9 mouse cellular contexts compared by ENCODE assay signal in the genomic region with DNA sequence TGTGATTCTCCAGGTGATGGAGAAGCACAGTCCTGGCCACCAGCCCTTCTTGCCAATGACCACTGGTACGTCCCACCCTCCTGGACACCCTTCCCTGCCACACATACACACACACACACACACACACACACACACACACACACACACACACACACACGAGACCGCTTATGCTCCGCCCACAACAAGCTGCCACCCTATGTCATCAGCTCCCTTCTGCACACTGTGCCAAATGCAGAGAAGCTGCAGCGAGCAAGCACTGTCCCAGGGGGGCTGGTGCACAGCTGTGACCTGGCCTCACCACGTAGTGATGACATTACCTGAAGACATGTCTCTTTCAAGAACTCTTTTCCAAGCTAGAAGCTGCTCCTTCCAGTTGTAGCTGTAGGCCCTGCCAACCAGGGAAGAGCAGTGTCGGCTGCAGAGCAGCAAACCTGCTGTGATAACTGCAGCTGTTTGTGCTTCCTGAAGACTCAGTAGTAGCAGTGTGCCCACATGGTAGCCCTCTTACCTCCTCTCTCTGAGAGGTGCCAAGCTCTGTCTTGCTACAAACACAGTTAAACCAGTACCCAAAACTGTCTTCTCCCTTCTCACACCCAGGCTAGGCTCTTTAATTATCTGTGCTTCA. TPM values are rescaled to one million over a fixed set of nuclear protein-coding genes. Genes with fewer than 3 reads are reported as not detected.
A peak's percentile ranks its signal among the peaks of the same experiment; 100 is the strongest.
DNase-seq lines count a peak whose midpoint lies in the region; ATAC-seq lines count a peak whose summit lies in the region.
"Had no signal": no experiment of that assay in that cellular context is flagged by ENCODE, and none has a peak within 500 bp of the region (broad histone marks: within the 10 kb centered on the region; RNA-seq: fewer than 3 reads in every experiment).

No protein-coding gene starts in this region.

- no peaks in the 10 kb centered on the region for H3K9me3 ChIP-seq in hindbrain, embryonic 11.5 days (ENCODE audit: control insufficient read depth, low read length)

- H3K36me3 ChIP-seq in hindbrain, embryonic 11.5 days (ENCODE audit: control insufficient read depth, insufficient read depth, low read length), result no peaks in the 10 kb centered on the region

- DNase-seq in frontal cortex, postnatal 14 days (ENCODE audit: low spot score in 2 of 2), result no peak
- DNase-seq in spleen, postnatal 36 days (ENCODE audit: low spot score in 2 of 2), result peak; percentile 23 to 25
- DNase-seq in spleen, postnatal 14 days (ENCODE audit: low spot score in 2 of 2), result no peak
- DNase-seq in hindbrain, embryonic 11.5 days (ENCODE audit: low spot score), result no peak
- peak; percentile 48 for DNase-seq in skeletal muscle tissue, adult 2 months (ENCODE audit: low read depth, low spot score)
- no peak for DNase-seq in embryo, embryonic 11 days
- DNase-seq in layer of hippocampus, postnatal 25 days (ENCODE audit: extremely low spot score in 1 of 2, low spot score in 1 of 2), result no peak

- no peak overlapping the region for H3K4me2 ChIP-seq in hindbrain, embryonic 11.5 days (replicated peaks; ENCODE audit: low read depth, low read length)
- H3K4me2 ChIP-seq: lung, embryonic 14.5 days had no signal

- H3K9ac ChIP-seq in hindbrain, embryonic 11.5 days (ENCODE audit: low read depth, low read length), result no peak overlapping the region
- H3K9ac ChIP-seq: lung, embryonic 14.5 days had no signal

- H3K27me3 ChIP-seq in hindbrain, embryonic 11.5 days (ENCODE audit: control insufficient read depth, insufficient read depth, low read length), result no peaks in the 10 kb centered on the region

- 68% methylated on average over 7 of the region's 7 CpGs for WGBS in hindbrain, embryonic 11.5 days

- no peak overlapping the region for H3K4me3 ChIP-seq in hindbrain, embryonic 11.5 days (ENCODE audit: low read depth, low read length)

- ATAC-seq in frontal cortex, adult (ENCODE audit: low TSS enrichment), result peak; percentile 58
- peak; percentile 72 for ATAC-seq in hindbrain, embryonic 11.5 days (ENCODE audit: low FRiP score)

- no peak overlapping the region for H3K27ac ChIP-seq in hindbrain, embryonic 11.5 days (ENCODE audit: low read depth, low read length)

- no peaks in the 10 kb centered on the region for H3K4me1 ChIP-seq in hindbrain, embryonic 11.5 days (replicated peaks; ENCODE audit: control insufficient read depth, insufficient read depth, low read length)

RNA-seq across cellular contexts. Expression of a gene that starts 11.7 kb away (rescaled TPM):
- 12.8 and 17.4 TPM in 2 replicates for polyA plus RNA-seq in hindbrain, embryonic 11.5 days (2014; fragmentation: Nextera tagmentation; extraction: Ambion mirVana)
- 10 to 100 TPM; 37.0 to 45.7 TPM for total RNA-seq in layer of hippocampus, postnatal 25 days (2021)

Comparison
In these comparisons a context has a peak if more than half of its experiments do, and no peak if none do; other contexts are left out.
1. DNase-seq: peak in spleen, postnatal 36 days (2 of 2) and skeletal muscle tissue, adult 2 months (single experiment); none in frontal cortex, postnatal 14 days (0 of 2), spleen, postnatal 14 days (0 of 2), hindbrain, embryonic 11.5 days (single experiment), embryo, embryonic 11 days (single experiment) and layer of hippocampus, postnatal 25 days (0 of 2).